Mouse (Mus musculus): Measurements from ENCODE around the gene Casq2. TPM values are rescaled to one million over a fixed set of nuclear protein-coding genes. Genes with fewer than 3 reads are reported as not detected.

The Casq2 gene
- not detected in 2 replicates for polyA plus RNA-seq (2012; ENCODE audit: insufficient read depth, insufficient read length, missing spikeins)

DNA sequence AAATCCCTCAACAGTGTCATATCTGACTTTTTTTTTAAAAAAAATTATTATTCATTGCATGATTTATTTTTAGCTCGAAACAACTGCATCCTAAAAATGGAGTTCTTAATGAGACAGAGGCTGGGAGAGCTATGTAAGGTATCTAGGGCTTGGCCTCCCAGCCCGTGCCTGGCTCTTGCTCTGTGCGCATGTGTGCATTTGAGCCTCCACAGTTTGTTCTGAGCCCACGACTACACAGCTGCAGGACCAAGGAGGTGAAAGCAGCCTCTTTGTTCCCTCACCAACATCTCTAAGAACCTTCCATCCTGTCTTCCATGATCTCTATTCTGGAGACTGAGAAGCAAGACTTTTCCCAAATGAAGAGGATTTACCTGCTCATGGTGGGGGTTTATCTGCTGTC lies at the start of gene Casq2:
Gene Casq2, plus strand, starts transcription at position 133 of the 400 bp plus-strand sequence.
- TF ChIP-seq POLR2A (IDR thresholded peaks at IDR 0.05; ENCODE audit: borderline replicate concordance, low read depth, low read length) (no peak), CTCF (IDR thresholded peaks at IDR 0.05; ENCODE audit: low read depth, low read length) (no peak)
- H3K27ac ChIP-seq (ENCODE audit: insufficient read depth, low read depth, low read length) = no peak within 1 kb of the TSS
- H3K4me3 ChIP-seq (ENCODE audit: insufficient read depth, low read length) = no peak within 1 kb of the TSS
- H3K4me1 ChIP-seq (ENCODE audit: control insufficient read depth, insufficient read depth, low read length) = no peaks in the 10 kb centered on the region

DNA sequence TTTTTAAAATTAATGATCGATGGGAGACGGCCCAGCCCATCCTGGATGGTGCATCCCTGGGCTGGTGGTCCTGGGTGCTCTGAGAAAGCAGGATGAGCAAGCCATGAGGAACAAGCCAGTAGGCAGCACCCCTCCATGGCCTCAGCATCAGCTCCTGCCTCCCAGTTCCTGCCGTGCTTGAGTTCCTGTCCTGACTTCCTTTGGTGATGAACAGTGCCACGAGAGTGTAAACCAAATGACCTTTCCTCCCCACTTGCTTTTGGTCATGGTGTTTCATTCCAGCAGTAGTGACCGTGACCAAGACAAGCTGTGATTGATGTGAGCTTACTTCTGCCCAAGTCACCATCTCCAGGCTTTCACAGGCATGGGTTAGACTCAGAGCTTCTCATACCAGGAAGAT lies 48.4 kb upstream of the Casq2 start:
- no peak overlapping the region for H3K27ac ChIP-seq (ENCODE audit: insufficient read depth, low read depth, low read length)
- no peak overlapping the region for H3K4me3 ChIP-seq (ENCODE audit: insufficient read depth, low read length)
- no peak for TF ChIP-seq POLR2A (IDR thresholded peaks at IDR 0.05; ENCODE audit: borderline replicate concordance, low read depth, low read length)
- TF ChIP-seq CTCF (IDR thresholded peaks at IDR 0.05; ENCODE audit: low read depth, low read length) = no peak
- H3K4me1 ChIP-seq (ENCODE audit: control insufficient read depth, insufficient read depth, low read length) = no peaks in the 10 kb centered on the region

DNA sequence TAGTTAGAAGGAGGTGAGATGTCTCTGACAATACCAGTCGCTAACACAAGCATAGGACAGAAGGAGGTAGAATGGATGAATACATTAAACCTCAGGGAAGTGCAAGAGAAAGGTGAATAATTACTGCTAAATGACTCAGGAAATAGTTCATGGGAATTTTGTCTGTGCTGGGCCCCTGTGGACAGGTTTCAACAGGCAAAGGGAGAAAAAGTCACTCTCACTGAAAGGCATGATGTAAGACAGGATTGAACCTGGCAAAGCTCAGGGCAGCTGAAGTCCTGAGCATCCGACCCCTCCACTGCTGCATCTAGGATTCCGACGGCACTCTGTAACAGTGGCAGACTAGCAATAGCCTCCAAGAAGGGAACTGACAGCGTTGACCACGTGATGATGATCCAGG lies 47.6 kb upstream of the Casq2 start:
- no peak overlapping the region for H3K27ac ChIP-seq (ENCODE audit: insufficient read depth, low read depth, low read length)
- no peak for TF ChIP-seq POLR2A (IDR thresholded peaks at IDR 0.05; ENCODE audit: borderline replicate concordance, low read depth, low read length)
- no peak for TF ChIP-seq CTCF (IDR thresholded peaks at IDR 0.05; ENCODE audit: low read depth, low read length)
- no peak overlapping the region for H3K4me3 ChIP-seq (ENCODE audit: insufficient read depth, low read length)

DNA sequence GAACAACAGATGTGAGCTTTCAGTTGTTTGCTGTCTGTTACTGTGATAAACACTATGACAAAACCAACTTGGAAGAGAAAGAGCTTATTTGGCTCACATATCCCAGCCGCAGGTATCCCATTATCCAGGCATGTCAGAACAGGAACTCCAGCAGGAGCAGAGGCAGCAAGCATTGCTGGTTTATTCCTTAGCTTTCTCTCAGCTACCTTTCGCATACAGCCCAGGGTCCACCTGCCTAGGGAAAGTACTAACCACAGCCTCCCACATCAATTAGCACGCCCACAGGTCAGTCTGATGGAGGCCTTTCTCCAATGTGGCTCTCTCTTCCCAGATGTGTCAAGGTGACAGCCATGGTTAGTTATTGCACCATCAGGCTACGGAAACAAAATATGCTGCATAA lies 44.6 kb upstream of the Casq2 start:
- H3K27ac ChIP-seq (ENCODE audit: insufficient read depth, low read depth, low read length) = no peak overlapping the region
- H3K4me1 ChIP-seq (ENCODE audit: control insufficient read depth, insufficient read depth, low read length) = no peaks in the 10 kb centered on the region
- TF ChIP-seq CTCF (IDR thresholded peaks at IDR 0.05; ENCODE audit: low read depth, low read length) (no peak), POLR2A (IDR thresholded peaks at IDR 0.05; ENCODE audit: borderline replicate concordance, low read depth, low read length) (no peak)
- H3K4me3 ChIP-seq (ENCODE audit: insufficient read depth, low read length) = no peak overlapping the region

More for the DNA sequence above, 47.6 kb upstream of the Casq2 start:
- H3K4me1 ChIP-seq (ENCODE audit: control insufficient read depth, insufficient read depth, low read length) = no peaks in the 10 kb centered on the region

DNA sequence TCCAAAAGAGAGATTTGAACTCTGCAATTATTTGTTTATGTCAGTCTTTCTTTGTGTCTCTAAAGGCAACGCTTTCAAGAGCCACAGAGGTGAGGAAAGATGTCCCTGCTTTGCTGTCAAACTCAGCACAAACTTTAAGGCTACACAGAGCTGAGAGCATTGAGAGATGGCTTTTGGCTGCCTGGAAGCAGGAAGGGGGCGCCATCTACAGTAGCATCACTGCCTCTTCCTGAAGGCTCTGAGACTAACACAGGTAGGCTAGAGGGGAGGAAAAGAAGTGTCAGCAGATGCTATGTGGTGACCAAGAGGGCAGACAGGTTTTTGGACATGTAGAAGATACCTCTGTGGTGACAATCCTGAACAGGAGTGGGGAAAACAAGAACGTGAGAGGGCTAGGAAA lies 41.1 kb upstream of the Casq2 start:
- Histone ChIP-seq H3K27ac (ENCODE audit: insufficient read depth, low read depth, low read length) (no peak overlapping the region), H3K4me1 (ENCODE audit: control insufficient read depth, insufficient read depth, low read length) (no peaks in the 10 kb centered on the region), H3K4me3 (ENCODE audit: insufficient read depth, low read length) (no peak overlapping the region)
- TF ChIP-seq CTCF (IDR thresholded peaks at IDR 0.05; ENCODE audit: low read depth, low read length) (no peak), POLR2A (IDR thresholded peaks at IDR 0.05; ENCODE audit: borderline replicate concordance, low read depth, low read length) (no peak)

DNA sequence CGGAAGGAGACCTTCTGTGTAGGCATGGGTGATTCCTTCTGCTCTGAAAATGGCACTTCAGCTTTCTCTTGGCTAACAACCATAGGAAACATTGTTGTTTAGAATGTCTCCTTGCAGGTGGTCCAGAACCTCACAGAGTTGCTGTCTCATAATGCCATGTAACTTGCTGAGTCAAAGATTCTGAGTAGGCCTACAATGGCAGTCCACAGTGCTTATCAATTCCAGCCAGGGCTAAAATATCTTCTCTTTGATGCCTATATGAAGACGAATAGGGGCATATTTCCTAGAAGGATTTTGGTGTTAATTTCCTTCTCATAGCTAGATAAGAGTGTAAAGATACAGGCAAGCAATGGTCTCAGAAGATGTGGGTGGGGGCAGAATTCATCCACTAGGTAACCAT lies 38.7 kb upstream of the Casq2 start:
- H3K4me1 ChIP-seq (ENCODE audit: control insufficient read depth, insufficient read depth, low read length) = no peaks in the 10 kb centered on the region
- no peak overlapping the region for H3K4me3 ChIP-seq (ENCODE audit: insufficient read depth, low read length)
- H3K27ac ChIP-seq (ENCODE audit: insufficient read depth, low read depth, low read length) = no peak overlapping the region
- TF ChIP-seq POLR2A (IDR thresholded peaks at IDR 0.05; ENCODE audit: borderline replicate concordance, low read depth, low read length) = no peak
- TF ChIP-seq CTCF (IDR thresholded peaks at IDR 0.05; ENCODE audit: low read depth, low read length) = no peak

DNA sequence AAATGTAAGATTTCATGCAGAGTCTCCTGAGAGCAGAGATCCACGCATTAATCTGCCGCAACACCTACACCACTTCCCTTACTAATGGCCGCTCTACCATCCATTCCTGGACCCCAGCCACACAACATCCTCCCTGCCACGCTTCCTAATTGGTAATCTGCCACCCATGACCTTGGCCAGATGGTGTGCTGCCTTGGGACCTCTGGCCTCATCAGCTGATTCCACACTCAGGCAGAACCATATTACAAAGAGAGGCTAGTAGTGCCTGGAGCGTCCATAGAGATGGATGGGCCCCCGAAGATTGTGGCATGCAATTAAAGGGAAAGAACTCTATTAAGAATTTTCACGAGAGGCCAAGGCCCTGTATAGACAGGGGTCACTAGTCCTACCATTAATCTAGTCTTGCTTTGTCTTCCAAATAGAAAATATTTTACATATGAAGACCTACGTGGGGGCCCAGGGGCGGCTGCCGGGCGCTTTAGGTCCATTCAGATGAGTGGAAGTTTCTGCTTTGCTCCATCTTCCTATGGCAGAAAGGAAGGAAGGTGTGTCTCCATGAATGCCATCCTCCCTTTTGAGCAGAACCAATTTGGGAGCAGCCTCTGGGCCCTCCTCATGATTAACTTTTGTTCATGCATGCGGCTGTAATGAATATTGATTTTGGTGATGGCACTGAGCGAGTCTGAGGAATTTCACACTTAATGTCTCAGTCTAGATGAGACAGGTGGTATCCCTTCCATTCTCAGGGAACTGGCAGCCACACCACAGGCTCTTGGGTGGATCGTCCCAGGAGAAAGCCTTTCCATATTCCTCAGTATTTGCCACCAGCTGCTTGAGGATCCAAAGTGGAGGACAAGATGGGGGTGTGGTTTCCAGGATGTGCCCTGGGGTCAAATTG lies 36.8 kb upstream of the Casq2 start:
- TF ChIP-seq POLR2A (IDR thresholded peaks at IDR 0.05; ENCODE audit: borderline replicate concordance, low read depth, low read length) = no peak
- TF ChIP-seq CTCF (IDR thresholded peaks at IDR 0.05; ENCODE audit: low read depth, low read length) = no peak
- no peaks in the 10 kb centered on the region for H3K4me1 ChIP-seq (ENCODE audit: control insufficient read depth, insufficient read depth, low read length)

DNA sequence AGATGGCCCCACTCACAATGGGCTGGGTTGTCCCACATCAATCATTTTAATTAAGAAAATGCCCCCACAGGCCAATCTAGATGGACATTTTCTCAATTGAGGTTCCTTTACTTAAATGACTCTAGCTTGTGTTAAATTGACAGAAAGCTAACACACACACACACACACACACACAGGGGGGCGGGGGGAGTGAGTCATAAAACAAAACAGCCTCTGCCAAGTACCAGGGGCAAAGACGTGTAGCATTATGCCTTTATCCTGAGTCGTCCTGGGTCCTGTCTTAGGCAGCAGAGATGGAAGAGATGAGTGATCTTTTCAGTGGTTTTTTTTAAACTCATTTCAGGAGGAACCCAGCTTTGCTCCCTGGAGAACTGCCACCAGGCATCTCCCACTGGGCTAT lies 34.2 kb upstream of the Casq2 start:
- Histone ChIP-seq H3K27ac (ENCODE audit: insufficient read depth, low read depth, low read length) (no peak overlapping the region), H3K4me1 (ENCODE audit: control insufficient read depth, insufficient read depth, low read length) (no peaks in the 10 kb centered on the region), H3K4me3 (ENCODE audit: insufficient read depth, low read length) (no peak overlapping the region)
- no peak for TF ChIP-seq POLR2A (IDR thresholded peaks at IDR 0.05; ENCODE audit: borderline replicate concordance, low read depth, low read length)
- TF ChIP-seq CTCF (IDR thresholded peaks at IDR 0.05; ENCODE audit: low read depth, low read length) = no peak

More for the DNA sequence above, 36.8 kb upstream of the Casq2 start:
- Histone ChIP-seq H3K27ac (ENCODE audit: insufficient read depth, low read depth, low read length) (no peak overlapping the region), H3K4me3 (ENCODE audit: insufficient read depth, low read length) (no peak overlapping the region)

DNA sequence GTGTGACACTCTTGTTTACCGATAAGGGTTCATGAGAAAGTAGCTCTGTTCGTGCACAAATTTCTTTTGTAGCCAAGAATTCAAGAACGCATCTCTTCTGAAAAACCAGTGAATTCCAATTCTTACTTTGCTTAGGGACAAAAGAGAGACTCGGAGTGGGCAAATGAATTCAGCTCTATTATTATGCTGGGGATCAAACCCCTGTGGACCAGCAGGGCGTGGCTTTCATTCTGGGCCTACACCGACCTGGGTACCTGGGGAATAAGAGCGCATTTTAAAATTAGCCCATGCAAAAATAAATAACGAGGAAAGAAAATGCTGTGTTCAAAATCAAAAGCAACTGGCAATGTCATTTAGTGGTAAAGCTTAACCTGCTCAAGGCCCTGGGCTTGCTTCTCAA lies 32.9 kb upstream of the Casq2 start:
- H3K4me1 ChIP-seq (ENCODE audit: control insufficient read depth, insufficient read depth, low read length) = no peaks in the 10 kb centered on the region
- no peak for TF ChIP-seq CTCF (IDR thresholded peaks at IDR 0.05; ENCODE audit: low read depth, low read length)
- TF ChIP-seq POLR2A (IDR thresholded peaks at IDR 0.05; ENCODE audit: borderline replicate concordance, low read depth, low read length) = no peak

DNA sequence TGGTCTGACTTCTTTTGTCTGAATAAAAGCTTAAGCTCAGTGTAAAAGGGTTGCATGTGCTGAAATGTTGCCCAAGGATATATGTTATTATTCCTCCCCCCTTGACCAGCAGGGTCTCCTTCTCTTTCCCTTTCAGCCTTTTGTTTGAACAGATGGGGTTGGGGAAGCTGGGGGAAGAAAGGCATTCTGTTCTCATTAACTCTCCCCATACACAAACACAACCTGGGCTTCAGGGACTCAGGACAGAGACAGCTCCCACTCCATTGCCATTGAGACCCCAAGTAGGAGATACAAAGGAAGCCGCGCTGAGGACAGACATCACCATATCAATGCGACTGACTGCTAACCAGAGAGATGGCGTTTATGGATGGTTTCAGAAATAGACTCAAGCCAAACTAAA lies 30.3 kb upstream of the Casq2 start:
- no peaks in the 10 kb centered on the region for H3K4me1 ChIP-seq (ENCODE audit: control insufficient read depth, insufficient read depth, low read length)
- TF ChIP-seq POLR2A (IDR thresholded peaks at IDR 0.05; ENCODE audit: borderline replicate concordance, low read depth, low read length) = no peak
- TF ChIP-seq CTCF (IDR thresholded peaks at IDR 0.05; ENCODE audit: low read depth, low read length) = no peak
- H3K4me3 ChIP-seq (ENCODE audit: insufficient read depth, low read length) = no peak overlapping the region
- H3K27ac ChIP-seq (ENCODE audit: insufficient read depth, low read depth, low read length) = no peak overlapping the region

More for the DNA sequence above, 32.9 kb upstream of the Casq2 start:
- Histone ChIP-seq H3K4me3 (ENCODE audit: insufficient read depth, low read length) (no peak overlapping the region), H3K27ac (ENCODE audit: insufficient read depth, low read depth, low read length) (no peak overlapping the region)

Data from bone marrow macrophage, adult 2 months (primary cell).